Mouse (Mus musculus): ENCODE results near the gene Prdm15.

DNA sequence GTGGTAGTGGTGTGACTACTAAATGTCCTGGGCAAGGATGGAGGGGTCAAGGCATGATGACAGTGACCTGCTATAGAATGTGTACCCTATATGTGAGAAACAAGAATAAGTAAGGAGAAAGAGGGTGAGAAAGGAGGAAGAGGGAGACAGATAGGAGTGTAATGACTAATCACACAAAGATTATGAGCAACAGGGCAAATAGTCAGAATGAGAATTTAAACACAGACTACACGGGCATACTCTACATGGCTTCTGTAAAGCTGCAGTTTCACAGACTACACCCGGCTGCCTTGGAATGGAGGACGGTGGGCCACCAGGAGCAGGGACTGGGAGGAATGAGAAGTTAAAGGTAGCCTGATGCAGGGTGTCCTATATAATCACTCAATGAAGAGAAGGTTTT is 25.9 kb upstream of the Prdm15 start:
- TF ChIP-seq CTCF (IDR thresholded peaks at IDR 0.05; ENCODE audit: low read depth, low read length) (no peak), GATA1 (IDR thresholded peaks at IDR 0.05; ENCODE audit: borderline replicate concordance, low read length) (no peak), TAL1 (conservative IDR thresholded peaks at IDR 0.05; ENCODE audit: low read depth, low read length) (no peak), POLR2AphosphoS5 (IDR thresholded peaks at IDR 0.05; ENCODE audit: insufficient replicate concordance, low read depth, low read length) (no peak), GATA2 (IDR thresholded peaks at IDR 0.05; ENCODE audit: borderline replicate concordance, low read depth, low read length) (no peak)
